Mouse (Mus musculus) liver, embryonic 14.5 days (tissue): Measurements from ENCODE around the gene Mpzl2. TPM values are rescaled to one million over a fixed set of nuclear protein-coding genes. Genes with fewer than 3 reads are reported as not detected.
"Not testable (repeated sequence)": the region's sequence is repeated elsewhere in the genome, so short reads cannot be mapped to it uniquely, and the experiment has no call there.

ENCODE experiments used
- ATAC-seq: fragments of 200-750 bp; cut with Nextera tagmentation; 2 replicates; pipeline ENCODE4 v1.8.0; 2017; ENCODE audit warnings: moderate number of reproducible peaks, mild to moderate bottlenecking, moderate library complexity; ENCODE audit not compliant: insufficient read depth
- DNase-seq, 3 experiments: peaks; one replicate each; pipeline ENCODE4 v3.0.0-alpha.2; 2012 to 2013; ENCODE audit warnings: low read depth in 3 of 3, low spot score in 3 of 3
- H3K27ac ChIP-seq: fragments of 300-500 bp; sonication (generic); 2 replicates; pipeline ENCODE4 v1.5.1; 2014; ENCODE audit warnings: moderate library complexity, mild to moderate bottlenecking, control low read depth, inconsistent platforms
- H3K27me3 ChIP-seq: fragments of 300-500 bp; sonication (generic); 2 replicates; pipeline ENCODE4 v1.6.1; 2014; ENCODE audit warnings: mild to moderate bottlenecking, low read length, moderate library complexity; ENCODE audit not compliant: control insufficient read depth, insufficient read depth
- H3K36me3 ChIP-seq: fragments of 300-500 bp; sonication (generic); replicated peaks from 2 replicates; pipeline ENCODE4 v1.6.1; 2014; ENCODE audit warnings: low read depth; ENCODE audit not compliant: control insufficient read depth, insufficient read depth
- H3K4me1 ChIP-seq, 2 experiments: fragments of 200-500 bp in 1 of 2; fragments of 300-500 bp in 1 of 2; sonication (generic) in 1 of 2; replicated peaks; 2 replicates each; pipeline ENCODE4 v1.6.1; 2012 to 2014; ENCODE audit warnings: antibody characterized with exemption in 1 of 2, inconsistent platforms in 1 of 2, low read length in 1 of 2; ENCODE audit not compliant: control insufficient read depth in 2 of 2, insufficient read depth in 2 of 2
- H3K4me2 ChIP-seq: fragments of 300-500 bp; sonication (generic); 2 replicates; pipeline ENCODE4 v1.6.1; 2014; ENCODE audit warnings: low read depth, mild to moderate bottlenecking, control low read depth, moderate library complexity
- H3K4me3 ChIP-seq, 2 experiments: fragments of 200-500 bp in 1 of 2; fragments of 300-500 bp in 1 of 2; sonication (generic) in 1 of 2; 2 replicates each; pipeline ENCODE4 v1.5.1; 2012 to 2014; ENCODE audit warnings: low read depth in 2 of 2, low read length in 2 of 2, mild to moderate bottlenecking in 2 of 2, control low read depth in 1 of 2, inconsistent platforms in 1 of 2, moderate library complexity in 1 of 2; ENCODE audit not compliant: insufficient read depth in 1 of 2
- H3K9ac ChIP-seq: fragments of 300-500 bp; sonication (generic); replicated peaks from 2 replicates; pipeline ENCODE4 v1.6.1; 2014; ENCODE audit warnings: mild to moderate bottlenecking, control low read depth, moderate library complexity
- H3K9me3 ChIP-seq: fragments of 300-500 bp; sonication (generic); 2 replicates; pipeline ENCODE4 v1.6.1; 2016; ENCODE audit warnings: low read length, mixed read lengths; ENCODE audit not compliant: control insufficient read depth
- CTCF ChIP-seq: IDR thresholded peaks from 2 replicates; pipeline ENCODE4 v1.5.1; 2016; ENCODE audit warnings: antibody characterized with exemption, low read depth, control low read depth
- EP300 ChIP-seq: IDR thresholded peaks from 2 replicates; pipeline ENCODE4 v1.6.1; 2016; ENCODE audit warnings: antibody characterized with exemption, low read depth
- WGBS: fragments of 180-500 bp; shearing (Covaris S2); extraction: QIAGEN DNeasy Blood & Tissue Kit; methylation state at CpG from one replicate; pipeline ENCODE4 v1.1.7; 2014; ENCODE audit not compliant: insufficient replicate concordance; 5-methylcytosine and 5-hydroxymethylcytosine counted together
- polyA plus RNA-seq, 2 experiments: library from polyadenylated mRNA; depleted of rRNA in 1 of 2; stranded (reverse) in 1 of 2; unstranded in 1 of 2; fragments of >200 nt; fragmentation: Nextera tagmentation in 1 of 2; extraction: Ambion mirVana in 1 of 2; gene quantifications; 2 replicates each; pipeline versions ENCODE4 v1.2.1 to v1.2.3; 2012 to 2014

Mpzl2 gene
- polyA plus RNA-seq, 2 experiments = 3.1 to 4.9 TPM

GRCm38 (mm10) chr9:45024187-45024586, 15.4 kb upstream of the Mpzl2 start:
- no peak for DNase-seq

GRCm38 (mm10) chr9:45027376-45027775, 12.2 kb upstream of the Mpzl2 start:
- Histone ChIP-seq H3K4me2 (no peak overlapping the region), H3K36me3 (no peaks in the 10 kb centered on the region), H3K9me3 (no peaks in the 10 kb centered on the region), H3K4me1 (0 out of 4 replicates have a peak, but pooled peaks cover 0 to 2% of the 10 kb centered on the region in 2 experiments), H3K9ac (no peak overlapping the region), H3K4me3 (no peak overlapping the region), H3K27me3 (no peaks in the 10 kb centered on the region), H3K27ac (no peak overlapping the region)
- WGBS = 44% methylated on average over 8 of the region's 8 CpGs
- no peak for TF ChIP-seq CTCF
- no peak for TF ChIP-seq EP300
- DNase-seq (no peak), ATAC-seq (no peak)

More at GRCm38 (mm10) chr9:45024187-45024586, 15.4 kb upstream of the Mpzl2 start:
- 51% methylated on average over 2 of the region's 2 CpGs for WGBS
- Histone ChIP-seq H3K9me3 (no peaks in the 10 kb centered on the region), H3K27ac (no peak overlapping the region), H3K4me3 (no peak overlapping the region), H3K4me2 (no peak overlapping the region), H3K4me1 (no peaks in the 10 kb centered on the region), H3K27me3 (no peaks in the 10 kb centered on the region), H3K9ac (no peak overlapping the region), H3K36me3 (no peaks in the 10 kb centered on the region)
- TF ChIP-seq EP300 (no peak), CTCF (no peak)
- no peak for ATAC-seq

GRCm38 (mm10) chr9:45030341-45030740, 9.3 kb upstream of the Mpzl2 start:
- Histone ChIP-seq H3K4me3 (no peak overlapping the region), H3K9ac (no peak overlapping the region), H3K9me3 (no peaks in the 10 kb centered on the region), H3K4me2 (no peak overlapping the region), H3K27me3 (no peaks in the 10 kb centered on the region), H3K36me3 (no peaks in the 10 kb centered on the region), H3K27ac (no peak overlapping the region), H3K4me1 (0 out of 4 replicates have a peak, but pooled peaks cover 0 to 2% of the 10 kb centered on the region in 2 experiments)
- TF ChIP-seq EP300 (no peak), CTCF (no peak)
- ATAC-seq (no peak), DNase-seq (no peak)
- 54% methylated on average over 6 of the region's 6 CpGs for WGBS

- WGBS = 40% methylated on average over 2 of the region's 2 CpGs
- Histone ChIP-seq H3K9ac (no peak overlapping the region), H3K4me1 (0 out of 4 replicates have a peak, but pooled peaks cover 0 to 2% of the 10 kb centered on the region in 2 experiments), H3K27me3 (no peaks in the 10 kb centered on the region), H3K9me3 (no peaks in the 10 kb centered on the region), H3K27ac (no peak overlapping the region), H3K36me3 (no peaks in the 10 kb centered on the region), H3K4me3 (no peak overlapping the region), H3K4me2 (no peak overlapping the region)
- no peak for ATAC-seq
- TF ChIP-seq EP300 (no peak), CTCF (no peak)
- no peak for DNase-seq
Measured at GRCm38 (mm10) chr9:45032261-45032660, 7.3 kb upstream of the Mpzl2 start.

GRCm38 (mm10) chr9:45034526-45034925, 5.1 kb upstream of the Mpzl2 start:
- H3K27ac ChIP-seq = no peak overlapping the region
- H3K4me3 ChIP-seq = no peak overlapping the region
- 46% methylated on average over 3 of the region's 3 CpGs for WGBS
- no peaks in the 10 kb centered on the region for H3K9me3 ChIP-seq
- no peak for DNase-seq
- H3K36me3 ChIP-seq = no peaks in the 10 kb centered on the region
- no peaks in the 10 kb centered on the region for H3K27me3 ChIP-seq
- no peak for TF ChIP-seq EP300
- TF ChIP-seq CTCF = no peak
- H3K4me1 ChIP-seq = no peaks in the 10 kb centered on the region
- ATAC-seq = no peak
- H3K9ac ChIP-seq = no peak overlapping the region
- no peak overlapping the region for H3K4me2 ChIP-seq

- H3K27ac ChIP-seq, H3K9ac ChIP-seq, H3K36me3 ChIP-seq, H3K4me3 ChIP-seq, DNase-seq, H3K4me2 ChIP-seq, H3K4me1 ChIP-seq, H3K9me3 ChIP-seq, ATAC-seq: not testable (repeated sequence)
- peaks cover 20% of the 10 kb centered on the region for H3K27me3 ChIP-seq
- 37% methylated on average over 1 of the region's 1 CpGs for WGBS
Measured at GRCm38 (mm10) chr9:45037803-45038202, 1.8 kb upstream of the Mpzl2 start.
